Mouse (Mus musculus) left cerebral cortex, postnatal 36 days (tissue): ENCODE measurements around the gene Nln. TPM values are rescaled to one million over a fixed set of nuclear protein-coding genes. Genes with fewer than 3 reads are reported as not detected.

Experiments
- DNase-seq, 2 experiments: peaks; one replicate each; pipeline ENCODE4 v3.0.0; 2021 to 2022; ENCODE audit warnings: low spot score in 2 of 2, mixed read lengths in 1 of 2
- intact Hi-C: fragments of 180-260 bp; cut with DNase I; formaldehyde crosslinking; loops from one replicate; pipeline ENCODE4 v1.15.1; 2025
- total RNA-seq, 2 experiments: library from RNA; stranded (reverse); gene quantifications; 2 replicates each; pipeline ENCODE4 v1.2.3; 2021

Gene Nln
- total RNA-seq, 2 experiments from 2014 or later, result 28.9 to 30.4 TPM

DNA sequence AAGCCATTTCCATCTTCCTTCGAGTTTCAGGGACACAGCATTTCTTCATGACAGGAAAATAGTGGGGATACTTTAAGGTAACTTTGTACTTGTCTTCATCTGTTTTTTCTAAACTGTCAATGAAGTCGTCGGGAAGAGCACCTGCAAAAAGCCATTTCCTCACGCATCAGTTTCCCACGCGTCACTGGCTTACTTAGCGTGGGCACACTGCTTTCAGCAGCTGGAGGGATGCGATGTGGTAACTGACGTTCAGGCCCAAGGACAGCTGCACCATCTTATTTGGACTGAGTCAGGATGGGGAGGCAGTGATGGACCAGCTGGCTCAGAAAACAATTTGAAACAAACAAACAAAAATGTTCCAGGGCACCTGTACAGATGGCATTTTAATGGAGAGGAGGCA lies 50.7 kb downstream of the Nln start:
- intact Hi-C loops, result no loop called here

GRCm38 (mm10) chr13:104052271-104052753 lies 57.1 kb downstream of the Nln start:
- intact Hi-C loops, result no loop called here
- DNase-seq, result no peak

More for the DNA sequence above, 50.7 kb downstream of the Nln start:
- no peak for DNase-seq

GRCm38 (mm10) chr13:104048835-104049234 lies 60.6 kb downstream of the Nln start:
- intact Hi-C loops, result loop anchor here (5.0 kb wide), 2 partner anchors 192 to 347 kb away; no protein-coding TSS in a partner anchor
- DNase-seq, result no peak

DNA sequence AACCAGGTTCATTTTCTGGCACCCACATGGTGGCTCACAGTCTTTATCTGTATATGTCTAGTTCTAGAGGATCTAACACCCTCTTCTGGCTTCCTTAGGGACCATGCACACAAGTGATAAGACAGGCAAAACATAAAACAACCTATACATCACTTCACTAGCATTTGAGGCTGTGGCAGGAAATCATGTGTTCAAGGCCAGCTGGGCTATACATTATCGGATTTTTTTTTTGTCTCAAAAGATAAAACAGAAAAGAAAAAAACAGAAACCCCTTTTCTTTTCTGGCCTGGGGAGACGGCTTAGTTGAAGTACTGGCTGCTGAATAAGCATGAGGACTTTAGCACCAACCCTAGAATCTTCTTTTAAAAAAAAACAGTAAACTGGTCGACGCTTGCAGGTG lies 64.3 kb downstream of the Nln start:
- intact Hi-C loops, result loop anchor here (5.0 kb wide), 2 partner anchors 188 to 343 kb away; no protein-coding TSS in a partner anchor
- DNase-seq, result no peak

- intact Hi-C loops, result loop anchor here (5.0 kb wide), 1 partner anchor 122 kb away; the partner anchor contains the start of gene Erbin
- no peak for DNase-seq
Measured at GRCm38 (mm10) chr13:104044332-104044731, 65.1 kb downstream of the Nln start.

DNA sequence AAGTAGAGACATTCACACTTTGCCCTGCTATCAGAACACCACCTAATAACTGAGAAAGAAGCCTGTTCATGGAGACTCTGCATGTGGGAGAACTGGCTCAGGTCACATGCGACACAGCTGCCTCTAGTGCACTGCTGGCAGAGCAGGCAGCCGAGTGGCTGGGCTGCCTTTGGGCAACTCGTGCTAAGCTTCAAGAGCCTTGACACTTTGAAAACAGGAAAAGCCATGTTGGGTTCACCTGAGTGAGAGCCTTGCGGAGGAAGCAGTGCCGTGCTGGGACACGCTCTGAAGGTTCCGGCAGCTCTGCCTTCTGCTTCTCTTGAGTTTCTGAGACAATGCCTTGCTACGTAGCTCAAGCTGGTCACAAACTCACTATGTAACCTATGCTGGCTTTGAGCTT lies 66.7 kb downstream of the Nln start:
- no peak for DNase-seq
- intact Hi-C loops, result loop anchor here (5.0 kb wide), 1 partner anchor 120 kb away; the partner anchor contains the start of gene Erbin

DNA sequence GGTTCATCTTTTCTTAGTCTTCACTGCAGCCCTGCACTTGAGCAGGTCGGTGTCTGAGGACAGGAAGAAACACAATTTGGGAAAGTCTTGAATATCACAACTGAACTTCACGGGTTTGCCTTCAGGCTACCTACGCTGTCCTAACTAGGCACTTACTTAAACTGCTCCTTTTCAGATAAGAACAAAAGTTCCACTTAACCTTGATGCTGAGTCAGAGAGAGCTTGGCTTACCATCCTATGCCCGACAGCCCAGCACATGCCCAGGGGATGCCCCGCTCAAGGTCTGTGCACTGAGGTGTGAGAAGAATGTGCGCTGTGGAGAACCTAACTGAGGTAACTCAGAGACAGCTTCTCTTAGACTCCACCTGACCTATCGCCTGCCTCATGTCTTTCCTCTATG lies 67.9 kb downstream of the Nln start:
- intact Hi-C loops, result loop anchor here (5.0 kb wide), 1 partner anchor 119 kb away; the partner anchor contains the start of gene Erbin
- no peak for DNase-seq

DNA sequence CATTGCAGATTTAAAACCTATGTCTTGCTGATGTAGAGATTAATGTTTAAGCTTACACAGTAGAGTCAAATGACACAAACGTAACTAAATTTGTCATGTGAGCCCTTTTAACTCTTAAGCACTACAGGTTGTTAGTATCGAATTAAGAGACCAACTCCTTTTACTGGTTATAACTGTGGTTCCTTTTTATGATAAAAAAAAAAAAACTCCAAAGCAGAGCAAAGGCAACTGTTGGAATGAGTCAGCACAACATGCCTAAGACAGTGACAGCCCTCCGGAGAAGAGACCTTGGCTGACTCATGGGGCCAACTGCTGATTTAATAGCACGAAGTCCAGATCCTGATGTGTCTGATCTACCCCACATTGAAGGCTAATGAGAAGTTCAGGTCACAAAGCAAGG lies 68.5 kb downstream of the Nln start:
- intact Hi-C loops, result loop anchor here (5.0 kb wide), 1 partner anchor 119 kb away; the partner anchor contains the start of gene Erbin
- no peak for DNase-seq

GRCm38 (mm10) chr13:104039861-104040260 lies 69.6 kb downstream of the Nln start:
- no peak for DNase-seq
- intact Hi-C loops, result loop anchor here (5.0 kb wide), 1 partner anchor 118 kb away; the partner anchor contains the start of gene Erbin

DNA sequence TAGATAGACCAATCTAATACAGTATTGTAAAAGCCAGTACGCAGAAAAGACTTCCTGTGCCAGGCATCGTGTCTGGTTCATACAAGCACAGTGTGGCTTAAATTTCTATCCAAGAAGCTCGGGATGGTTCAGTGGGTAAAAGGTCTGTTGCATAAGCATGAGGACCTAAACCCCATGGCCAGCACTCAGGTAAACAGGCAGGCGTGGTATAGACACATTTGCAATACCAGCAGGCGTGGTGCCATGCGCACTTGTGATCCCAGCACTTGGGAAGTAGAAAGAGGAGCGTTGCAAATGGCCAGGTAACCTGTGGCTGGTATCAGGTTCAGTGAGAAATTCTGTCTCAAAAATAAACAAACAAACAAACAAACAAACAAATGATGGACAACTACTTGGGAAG lies 70.5 kb downstream of the Nln start:
- DNase-seq, result no peak
- intact Hi-C loops, result no loop called here

GRCm38 (mm10) chr13:104038358-104038757 lies 71.1 kb downstream of the Nln start:
- DNase-seq, result no peak
- intact Hi-C loops, result no loop called here

- intact Hi-C loops, result no loop called here
- no peak for DNase-seq
Measured at GRCm38 (mm10) chr13:104037531-104038290, 71.7 kb downstream of the Nln start.

DNA sequence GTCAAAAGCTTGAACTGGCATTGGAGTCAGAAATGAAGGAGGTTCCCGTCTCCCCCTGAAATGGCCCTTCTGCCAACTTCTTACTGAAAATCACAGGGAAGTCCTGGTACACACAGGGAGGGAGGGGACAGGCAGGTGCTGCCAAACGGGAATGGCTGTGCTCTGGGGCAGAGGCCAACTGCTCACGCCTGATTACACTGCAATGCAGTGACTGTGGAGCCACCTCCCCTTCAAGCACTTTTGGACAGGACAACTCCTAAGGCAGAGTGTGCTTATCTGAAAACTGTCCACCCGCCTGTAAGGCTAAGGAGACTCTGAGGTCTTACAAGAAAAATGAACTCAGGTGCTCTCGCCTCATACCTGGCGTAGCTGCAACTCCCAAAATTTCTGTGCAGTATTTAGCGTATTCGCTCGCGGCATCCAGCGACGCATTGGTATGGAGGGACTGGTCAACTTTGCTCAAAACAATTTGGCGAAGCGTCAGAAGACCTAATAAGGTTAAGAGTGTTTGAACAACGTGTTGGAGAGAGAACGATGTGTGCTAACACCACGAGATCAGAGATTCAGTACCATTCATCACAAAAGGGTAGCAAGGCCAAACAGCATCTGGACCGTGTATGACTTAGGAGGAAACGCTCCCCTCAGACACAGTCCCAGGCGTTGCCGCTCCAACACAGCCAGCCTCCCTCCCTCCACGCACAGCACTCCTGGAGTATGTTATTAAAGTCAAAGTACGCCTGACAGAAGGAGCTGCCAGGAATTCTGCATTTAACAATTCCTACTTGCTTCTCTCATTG lies 72.7 kb downstream of the Nln start:
- intact Hi-C loops, result no loop called here
- no peak for DNase-seq

GRCm38 (mm10) chr13:104035651-104036050 lies 73.8 kb downstream of the Nln start:
- DNase-seq, result no peak
- intact Hi-C loops, result no loop called here

GRCm38 (mm10) chr13:104034854-104035253 lies 74.6 kb downstream of the Nln start:
- no peak for DNase-seq
- intact Hi-C loops, result no loop called here

- no peak for DNase-seq
Measured at GRCm38 (mm10) chr13:104032620-104033133, 76.7 kb downstream of the Nln start.

GRCm38 (mm10) chr13:104031821-104032331 lies 77.5 kb downstream of the Nln start:
- peak in 1 of 2 experiments; percentile 25 for DNase-seq
- intact Hi-C loops, result no loop called here

More at GRCm38 (mm10) chr13:104032620-104033133, 76.7 kb downstream of the Nln start:
- intact Hi-C loops, result no loop called here

DNA sequence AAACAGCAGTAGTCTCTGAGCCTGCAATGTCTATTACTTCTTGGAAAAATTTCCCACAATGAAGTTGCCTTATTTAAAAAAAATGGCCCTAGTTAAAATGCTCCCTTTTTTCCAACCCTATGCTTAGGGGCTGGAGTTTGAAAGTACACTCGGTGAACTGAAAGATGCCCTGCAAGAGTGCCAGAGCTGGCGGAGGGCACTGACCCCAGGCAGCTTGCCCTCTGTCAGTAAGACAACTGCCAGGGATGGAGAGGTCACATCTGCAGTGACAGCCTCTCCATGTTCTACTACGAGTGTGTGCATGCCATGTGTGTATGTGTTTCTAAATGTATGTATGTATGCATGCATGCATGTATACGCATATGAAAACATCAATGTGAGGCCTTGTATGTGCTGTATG lies 78.5 kb downstream of the Nln start:
- DNase-seq, result no peak
- intact Hi-C loops, result no loop called here

DNA sequence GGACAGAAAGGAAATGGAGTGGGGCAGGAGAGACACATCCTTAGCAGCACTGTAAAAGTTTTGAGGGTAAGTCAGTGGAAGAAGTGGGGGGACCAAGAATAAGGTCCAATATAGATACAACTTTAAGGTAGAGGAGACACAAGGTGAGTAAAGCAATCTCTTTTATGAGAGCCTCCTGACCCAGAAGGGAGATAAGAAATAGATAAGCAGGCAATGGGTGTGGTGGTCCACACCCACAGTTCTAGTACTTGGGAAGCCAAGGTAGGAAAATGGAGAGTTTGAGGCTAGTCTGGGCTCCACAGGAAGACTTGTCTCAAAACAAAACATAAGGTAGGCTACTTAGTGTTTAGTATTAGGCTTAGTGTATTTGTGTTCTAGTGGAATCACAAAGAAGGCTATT lies 79.9 kb downstream of the Nln start:
- intact Hi-C loops, result no loop called here
- no peak for DNase-seq

GRCm38 (mm10) chr13:104029089-104029488 lies 80.3 kb downstream of the Nln start:
- DNase-seq, result no peak

More at GRCm38 (mm10) chr13:104029089-104029488, 80.3 kb downstream of the Nln start:
- intact Hi-C loops, result no loop called here
